Mouse (Mus musculus): Measurements from ENCODE around the gene Ccdc106. TPM values are rescaled to one million over a fixed set of nuclear protein-coding genes. Genes with fewer than 3 reads are reported as not detected.
A peak's percentile ranks its signal among the peaks of the same experiment; 100 is the strongest.

The Ccdc106 gene
- polyA plus RNA-seq, 1 experiment from 2014 or later = 7.0 TPM

DNA sequence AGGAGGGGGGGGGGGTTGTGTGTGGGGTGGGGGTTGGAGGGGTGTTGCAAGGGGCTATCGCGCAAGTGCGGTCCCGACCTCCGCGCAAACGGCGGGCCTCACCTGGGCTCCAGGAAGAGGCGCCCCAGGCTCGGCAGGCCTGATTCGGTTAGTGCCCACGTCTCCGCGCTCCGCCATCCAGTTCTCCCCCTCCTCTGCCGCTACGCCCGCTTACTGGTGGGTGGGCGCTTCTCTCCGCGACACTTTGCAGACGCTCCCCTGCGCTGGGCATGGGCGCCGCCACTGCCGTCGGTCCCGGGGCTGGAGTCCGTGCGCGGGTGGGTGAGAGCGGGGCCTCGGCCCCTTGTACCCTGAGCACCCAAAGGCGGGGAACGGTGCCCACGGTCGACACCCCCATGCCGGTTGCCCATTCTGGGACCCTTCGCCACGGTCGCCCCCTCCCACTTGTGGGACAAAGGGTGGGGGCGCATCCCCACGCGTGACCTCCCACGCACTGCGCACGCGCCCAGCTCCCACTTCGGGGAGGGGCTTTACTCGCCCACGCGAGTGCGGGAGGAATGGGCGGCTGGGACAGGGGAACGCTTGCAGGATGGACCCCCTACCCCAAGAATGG lies 36.4 kb downstream of the Ccdc106 start:
- peak overlapping the region; percentile 50 for H3K9ac ChIP-seq
- no peaks in the 10 kb centered on the region for H3K9me3 ChIP-seq
- H3K36me3 ChIP-seq = no peaks in the 10 kb centered on the region
- H3K27me3 ChIP-seq = peaks cover 70% of the 10 kb centered on the region
- ATAC-seq (ENCODE audit: borderline replicate concordance, extremely low read depth, low FRiP score, low TSS enrichment) = no peak
- under 1% methylated on average over 55 of the region's 55 CpGs for WGBS
- peaks cover 40% of the 10 kb centered on the region for H3K4me1 ChIP-seq
- no peak overlapping the region for H3K27ac ChIP-seq
- peak overlapping the region; percentile 74 for H3K4me2 ChIP-seq
- H3K4me3 ChIP-seq = peak overlapping the region; percentile 45

DNA sequence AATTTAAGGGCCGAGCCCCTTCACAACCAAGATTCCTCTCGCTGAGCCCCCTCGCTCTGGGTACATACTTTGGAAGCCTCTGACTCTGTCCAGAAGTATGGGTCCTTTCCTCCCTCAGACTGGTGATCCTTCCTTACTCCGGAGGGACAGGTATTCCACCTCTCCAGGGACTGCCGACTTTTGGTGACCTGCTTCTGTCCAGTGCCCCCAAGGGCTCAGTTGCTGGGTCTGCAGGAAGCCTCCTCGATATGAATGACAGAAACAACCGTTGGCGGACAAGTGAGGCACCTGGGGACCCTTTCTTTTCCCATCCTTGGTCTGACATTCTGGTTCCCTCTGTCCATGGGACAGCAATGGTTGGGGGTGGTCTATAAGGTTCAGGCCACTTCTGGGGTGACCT lies 37.0 kb downstream of the Ccdc106 start:
- Histone ChIP-seq H3K9ac (no peak overlapping the region), H3K9me3 (no peaks in the 10 kb centered on the region), H3K27me3 (peaks cover 64% of the 10 kb centered on the region), H3K4me3 (peak overlapping the region; percentile 45), H3K36me3 (no peaks in the 10 kb centered on the region), H3K4me1 (peaks cover 35% of the 10 kb centered on the region), H3K27ac (no peak overlapping the region), H3K4me2 (peak overlapping the region; percentile 74)
- ATAC-seq (ENCODE audit: borderline replicate concordance, extremely low read depth, low FRiP score, low TSS enrichment) = no peak
- WGBS = 25% methylated on average over 8 of the region's 8 CpGs

DNA sequence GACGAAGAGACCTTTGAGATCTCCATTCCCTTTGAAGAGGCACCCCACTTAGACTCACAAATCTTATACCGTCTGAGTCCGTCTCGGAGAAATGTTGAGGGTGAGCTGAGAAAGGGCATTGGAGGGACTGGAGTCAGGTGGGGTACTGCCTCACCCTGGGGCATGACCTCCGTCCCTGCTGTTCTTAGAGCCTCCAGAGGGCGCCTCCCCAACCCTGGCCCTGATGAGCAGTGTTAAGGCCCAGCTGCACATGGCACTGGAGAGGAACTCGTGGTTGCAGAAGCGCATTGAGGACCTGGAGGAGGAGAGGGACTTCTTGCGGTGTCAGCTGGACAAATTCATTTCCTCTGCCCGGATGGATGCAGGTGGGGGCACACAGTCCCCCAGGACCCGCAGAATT lies 37.5 kb downstream of the Ccdc106 start:
- Histone ChIP-seq H3K4me1 (peaks cover 31% of the 10 kb centered on the region), H3K9ac (no peak overlapping the region), H3K27me3 (peaks cover 60% of the 10 kb centered on the region), H3K27ac (no peak overlapping the region), H3K36me3 (no peaks in the 10 kb centered on the region), H3K4me2 (no peak overlapping the region), H3K9me3 (no peaks in the 10 kb centered on the region), H3K4me3 (no peak overlapping the region)
- ATAC-seq (ENCODE audit: borderline replicate concordance, extremely low read depth, low FRiP score, low TSS enrichment) = no peak
- WGBS = 40% methylated on average over 11 of the region's 11 CpGs

DNA sequence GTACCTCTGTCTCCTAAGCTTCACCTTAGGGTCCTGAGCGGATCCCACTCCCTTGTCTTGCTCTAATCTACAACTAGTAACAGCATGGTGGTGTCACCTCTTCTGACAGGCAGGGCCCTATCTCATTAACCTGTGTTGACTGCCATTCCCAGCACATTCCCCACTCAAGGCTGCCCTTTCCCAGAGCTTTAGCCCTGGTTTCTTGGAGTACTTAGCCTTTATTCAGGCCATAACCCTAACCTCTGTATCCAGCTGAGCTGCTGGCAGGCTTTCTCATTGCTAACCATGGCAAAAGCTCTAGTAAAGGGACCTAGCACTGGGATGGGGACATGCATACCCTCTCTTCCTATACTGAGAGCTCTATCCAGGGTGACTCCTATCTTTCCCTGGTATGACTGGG lies 38.3 kb downstream of the Ccdc106 start:
- no peaks in the 10 kb centered on the region for H3K9me3 ChIP-seq
- ATAC-seq (ENCODE audit: borderline replicate concordance, extremely low read depth, low FRiP score, low TSS enrichment) = no peak
- H3K4me3 ChIP-seq = no peak overlapping the region
- H3K9ac ChIP-seq = no peak overlapping the region
- H3K4me1 ChIP-seq = peaks cover 29% of the 10 kb centered on the region
- H3K36me3 ChIP-seq = no peaks in the 10 kb centered on the region
- H3K27me3 ChIP-seq = peaks cover 51% of the 10 kb centered on the region
- no peak overlapping the region for H3K27ac ChIP-seq
- WGBS = 84% methylated on average over 1 of the region's 1 CpGs
- H3K4me2 ChIP-seq = no peak overlapping the region

DNA sequence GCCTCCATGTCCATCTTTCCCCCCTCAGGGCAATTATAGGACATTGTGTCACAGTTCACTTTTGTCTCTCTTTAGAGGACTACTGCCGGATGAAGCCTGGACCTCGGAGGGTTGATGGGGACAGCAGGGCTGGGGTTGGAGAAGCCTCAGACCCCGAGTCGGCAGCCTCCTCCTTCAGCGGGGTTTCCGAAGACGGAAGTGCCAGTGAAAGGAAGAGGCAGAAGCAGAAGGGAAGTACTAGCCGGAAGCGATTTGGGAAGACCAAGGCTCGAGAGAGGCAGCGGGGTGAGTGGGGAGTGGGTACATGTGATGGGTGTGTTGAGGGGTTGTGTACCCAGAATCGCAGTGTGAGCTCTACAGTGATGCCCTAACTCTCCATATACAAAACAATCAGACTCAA lies 39.1 kb downstream of the Ccdc106 start:
- no peak overlapping the region for H3K4me2 ChIP-seq
- ATAC-seq (ENCODE audit: borderline replicate concordance, extremely low read depth, low FRiP score, low TSS enrichment) = no peak
- H3K27me3 ChIP-seq = peaks cover 44% of the 10 kb centered on the region
- no peaks in the 10 kb centered on the region for H3K36me3 ChIP-seq
- 88% methylated on average over 12 of the region's 12 CpGs for WGBS
- H3K4me1 ChIP-seq = peaks cover 32% of the 10 kb centered on the region
- no peak overlapping the region for H3K27ac ChIP-seq
- H3K9me3 ChIP-seq = no peaks in the 10 kb centered on the region
- no peak overlapping the region for H3K9ac ChIP-seq
- peak overlapping the region; percentile 58; the same call in 1 of the 2 replicates for H3K4me3 ChIP-seq

DNA sequence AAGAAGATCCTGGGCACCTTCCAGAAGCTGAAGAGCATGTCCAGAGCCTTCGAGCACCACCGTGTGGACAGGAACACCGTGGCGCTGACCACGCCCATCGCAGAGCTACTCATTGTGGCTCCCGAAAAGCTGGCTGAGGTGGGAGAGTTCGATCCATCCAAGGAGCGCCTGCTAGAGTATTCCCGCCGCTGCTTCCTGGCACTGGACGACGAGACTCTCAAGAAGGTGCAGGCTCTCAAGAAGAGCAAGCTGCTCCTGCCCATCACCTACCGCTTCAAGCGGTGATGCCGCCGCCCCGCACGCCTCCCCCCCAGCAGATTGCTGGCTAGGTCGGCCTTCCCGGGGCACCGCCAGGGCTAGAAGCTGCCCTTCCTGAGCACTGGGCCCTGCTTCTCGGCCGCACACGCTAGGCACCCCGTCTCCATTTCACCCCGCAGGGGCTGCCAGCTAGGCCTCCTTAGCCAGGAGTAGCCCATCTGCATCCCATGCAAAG lies 39.9 kb downstream of the Ccdc106 start:
- ATAC-seq (ENCODE audit: borderline replicate concordance, extremely low read depth, low FRiP score, low TSS enrichment) = peak; percentile 5; the same call in 1 of the 2 replicates
- WGBS = 2% methylated on average over 27 of the region's 27 CpGs
- Histone ChIP-seq H3K4me3 (peak overlapping the region; percentile 58), H3K36me3 (no peaks in the 10 kb centered on the region; the same call in 1 of the 2 replicates), H3K9me3 (no peaks in the 10 kb centered on the region), H3K4me2 (peak overlapping the region; percentile 95), H3K27ac (peak overlapping the region; percentile 100), H3K27me3 (peaks cover 35% of the 10 kb centered on the region), H3K4me1 (peaks cover 36% of the 10 kb centered on the region), H3K9ac (peak overlapping the region; percentile 92)

DNA sequence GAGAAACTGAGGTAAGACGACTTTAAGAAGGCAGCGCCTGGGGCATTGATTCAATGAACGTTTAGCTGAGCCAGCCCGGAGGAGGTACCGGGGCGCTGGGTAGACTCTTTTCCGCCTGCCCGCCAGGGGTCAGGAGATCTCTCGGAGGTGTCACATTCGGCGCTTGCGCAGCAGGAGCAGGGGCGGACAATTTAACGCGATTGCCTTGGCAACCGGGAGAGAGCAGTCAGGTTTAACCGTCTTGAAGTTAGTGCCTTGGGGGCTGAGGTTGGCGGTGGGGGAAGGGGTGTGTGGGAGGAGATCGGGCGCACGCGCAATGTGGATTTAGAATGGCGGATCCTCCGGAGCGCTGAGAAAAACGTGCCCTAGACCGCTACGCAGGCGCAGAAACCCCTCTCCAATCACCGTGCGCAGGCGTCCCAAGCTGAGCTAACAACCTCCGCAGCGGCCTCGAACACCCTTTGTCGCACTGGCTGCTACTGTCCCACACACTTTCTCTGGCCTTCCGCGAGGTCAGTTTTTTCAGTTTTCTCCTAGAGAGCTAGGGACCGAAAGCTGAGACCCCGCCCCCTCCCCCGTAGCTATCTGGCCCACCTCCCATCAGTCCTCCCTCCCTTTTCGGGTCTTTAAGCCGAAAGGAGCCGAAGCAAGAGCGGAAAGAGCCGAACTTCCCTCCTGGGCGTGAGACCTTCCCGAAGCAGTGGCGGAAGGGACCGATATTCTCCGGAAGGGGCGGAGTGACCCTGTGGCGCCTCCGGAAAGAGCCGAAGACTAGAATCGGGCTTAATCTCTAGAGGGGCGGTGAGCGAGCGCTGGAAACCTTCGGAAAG lies 40.8 kb downstream of the Ccdc106 start:
- WGBS = under 1% methylated on average over 60 of the region's 60 CpGs
- Histone ChIP-seq H3K27me3 (peaks cover 26% of the 10 kb centered on the region), H3K4me3 (peak overlapping the region; percentile 58), H3K4me2 (peak overlapping the region; percentile 95), H3K27ac (peak overlapping the region; percentile 100), H3K9me3 (no peaks in the 10 kb centered on the region), H3K9ac (peak overlapping the region; percentile 92), H3K36me3 (peaks cover 5% of the 10 kb centered on the region; the same call in 1 of the 2 replicates), H3K4me1 (peaks cover 45% of the 10 kb centered on the region)
- peak; percentile 90 for ATAC-seq (ENCODE audit: borderline replicate concordance, extremely low read depth, low FRiP score, low TSS enrichment)

DNA sequence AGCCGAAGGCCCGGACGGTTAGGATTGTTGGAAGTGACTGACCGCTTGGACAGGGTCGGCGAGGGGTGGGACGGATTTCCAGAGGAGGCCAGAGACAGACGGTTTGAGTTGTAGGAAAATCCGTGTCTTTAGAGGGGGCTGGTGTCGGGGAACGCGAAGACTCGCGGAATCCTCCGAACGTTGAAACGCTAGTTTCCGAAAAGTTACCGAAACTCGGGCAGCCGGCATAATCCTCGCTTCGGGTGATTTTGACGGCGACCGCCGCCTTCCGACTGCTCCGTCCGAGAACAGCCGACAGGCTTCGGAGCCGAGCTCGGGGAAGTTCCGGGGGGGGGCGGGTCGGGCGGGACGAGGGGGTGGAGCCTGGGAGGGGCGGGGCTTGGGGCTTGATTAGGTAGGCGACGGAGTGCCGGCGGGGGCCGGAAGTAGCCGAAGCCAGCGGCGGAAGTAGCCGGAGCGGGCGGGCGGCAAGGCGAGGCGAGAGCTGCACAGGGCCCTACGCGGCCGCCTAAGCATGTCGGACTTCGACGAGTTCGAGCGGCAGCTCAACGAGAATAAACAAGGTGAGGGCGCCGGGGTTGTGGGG lies 41.5 kb downstream of the Ccdc106 start, which contains the start of gene U2af2:
TSS of gene U2af2 (plus strand) at position 370 of the 586 bp plus-strand sequence.
- no peaks in the 10 kb centered on the region for H3K9me3 ChIP-seq
- peaks cover 10% of the 10 kb centered on the region for H3K36me3 ChIP-seq
- peaks cover 19% of the 10 kb centered on the region for H3K27me3 ChIP-seq
- peak within 1 kb of the TSS; percentile 95 for H3K4me2 ChIP-seq
- H3K27ac ChIP-seq = peak within 1 kb of the TSS; percentile 100
- ATAC-seq (ENCODE audit: borderline replicate concordance, extremely low read depth, low FRiP score, low TSS enrichment) = peak; percentile 85
- peak within 1 kb of the TSS; percentile 58 for H3K4me3 ChIP-seq
- under 1% methylated on average over 65 of the region's 65 CpGs for WGBS
- H3K4me1 ChIP-seq = peaks cover 42% of the 10 kb centered on the region
- peak within 1 kb of the TSS; percentile 92 for H3K9ac ChIP-seq

DNA sequence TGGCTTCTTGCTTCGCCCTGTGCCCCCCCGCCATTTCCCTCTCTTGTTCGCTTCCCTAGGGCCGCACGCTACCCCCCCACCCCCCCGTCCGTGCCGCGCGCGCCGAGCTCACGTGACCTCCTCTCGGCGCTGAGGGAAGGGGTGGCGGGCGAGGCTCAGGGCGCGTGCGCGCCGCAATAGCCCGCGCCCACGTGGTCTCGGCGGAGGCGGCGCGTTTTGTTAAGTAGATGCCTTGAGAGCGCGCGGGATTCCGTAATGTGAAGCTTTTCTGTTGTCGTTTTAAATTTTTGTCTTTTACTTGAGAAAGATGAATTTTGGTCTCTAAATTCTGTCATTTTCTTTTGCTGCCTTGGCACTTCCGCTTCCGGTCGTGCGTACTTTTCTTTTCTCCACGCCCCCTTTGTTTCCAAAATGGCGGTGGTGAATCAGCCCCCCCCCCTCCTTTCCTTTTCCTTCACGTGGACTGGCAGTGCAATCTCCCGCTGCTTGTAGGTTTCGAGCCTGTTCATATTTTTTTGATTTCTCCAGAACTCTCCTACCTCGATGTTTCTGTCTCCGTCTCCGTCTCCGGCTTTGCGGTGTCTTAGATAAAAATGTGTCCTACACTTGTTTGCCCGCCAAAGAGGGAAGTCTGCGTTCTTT lies 42.1 kb downstream of the Ccdc106 start:
- 0% methylated on average over 51 of the region's 51 CpGs for WGBS
- peak; percentile 69 for ATAC-seq (ENCODE audit: borderline replicate concordance, extremely low read depth, low FRiP score, low TSS enrichment)
- H3K9me3 ChIP-seq = no peaks in the 10 kb centered on the region
- H3K36me3 ChIP-seq = peaks cover 17% of the 10 kb centered on the region
- peaks cover 40% of the 10 kb centered on the region for H3K4me1 ChIP-seq
- peak overlapping the region; percentile 58 for H3K4me3 ChIP-seq
- H3K27me3 ChIP-seq = peaks cover 13% of the 10 kb centered on the region
- peak overlapping the region; percentile 100 for H3K27ac ChIP-seq
- peak overlapping the region; percentile 95 for H3K4me2 ChIP-seq
- peak overlapping the region; percentile 47 for H3K9ac ChIP-seq

DNA sequence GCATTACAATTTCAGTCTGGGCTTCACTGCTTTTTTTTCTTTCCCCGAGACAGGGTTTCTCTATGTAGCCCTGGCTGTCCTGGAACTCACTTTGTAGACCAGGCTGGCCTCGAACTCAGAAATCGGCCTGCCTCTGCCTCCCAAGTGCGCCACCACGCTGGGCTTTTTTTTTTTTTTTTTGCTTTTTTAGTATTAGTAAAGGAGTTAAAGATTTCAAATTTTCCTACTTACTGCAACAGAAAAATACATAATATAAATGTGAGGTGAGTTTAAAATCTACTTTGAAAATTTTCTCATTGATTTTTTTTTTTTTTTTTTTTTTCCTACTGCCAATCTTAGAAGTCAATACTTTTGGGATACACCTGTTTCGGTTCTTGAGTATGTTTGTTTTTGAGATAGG lies 44.5 kb downstream of the Ccdc106 start:
- Histone ChIP-seq H3K27ac (no peak overlapping the region), H3K4me2 (peak overlapping the region; percentile 95; the same call in 1 of the 2 replicates), H3K9ac (no peak overlapping the region), H3K27me3 (no peaks in the 10 kb centered on the region), H3K9me3 (no peaks in the 10 kb centered on the region), H3K36me3 (peaks cover 41% of the 10 kb centered on the region), H3K4me1 (peaks cover 37% of the 10 kb centered on the region), H3K4me3 (0 out of 2 replicates have a peak overlapping the region, but pooled peaks have one; percentile 58)
- 89% methylated on average over 6 of the region's 6 CpGs for WGBS
- ATAC-seq (ENCODE audit: borderline replicate concordance, extremely low read depth, low FRiP score, low TSS enrichment) = no peak

DNA sequence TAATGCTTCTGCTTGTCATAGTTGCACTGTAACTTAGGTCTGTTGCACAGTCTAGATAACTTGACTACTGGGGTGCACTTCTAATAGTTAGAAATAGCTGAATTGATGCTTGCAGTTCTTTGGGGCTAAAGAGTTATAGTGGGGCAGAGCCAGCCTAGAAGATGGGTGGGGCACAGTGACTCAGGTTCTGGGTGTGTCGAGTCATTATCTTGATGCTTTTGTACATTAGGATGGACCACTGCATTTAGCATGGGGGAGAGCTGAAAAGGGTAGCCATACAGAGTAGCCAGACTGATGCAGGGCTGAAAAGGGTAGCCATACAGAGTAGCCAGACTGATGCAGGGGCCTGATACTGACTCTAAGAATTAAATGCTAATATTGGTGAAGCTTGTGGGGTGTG lies 53.2 kb downstream of the Ccdc106 start:
- Histone ChIP-seq H3K4me2 (no peak overlapping the region), H3K36me3 (peaks cover 96% of the 10 kb centered on the region), H3K27me3 (no peaks in the 10 kb centered on the region), H3K4me1 (no peaks in the 10 kb centered on the region), H3K4me3 (no peak overlapping the region), H3K9me3 (no peaks in the 10 kb centered on the region), H3K27ac (no peak overlapping the region), H3K9ac (no peak overlapping the region)
- ATAC-seq (ENCODE audit: borderline replicate concordance, extremely low read depth, low FRiP score, low TSS enrichment) = no peak
- 69% methylated on average over 1 of the region's 1 CpGs for WGBS

Data from lung, embryonic 15.5 days (tissue).